Mouse (Mus musculus) MEL-GATA-1-ER (cell line): ENCODE results near the gene Actn4.
"Not testable (repeated sequence)": the region's sequence is repeated elsewhere in the genome, so short reads cannot be mapped to it uniquely, and the experiment has no call there.

Experiments used
- DNase-seq: peaks from one replicate; pipeline ENCODE4 v3.0.0-alpha.2; 2012; ENCODE audit warnings: low read depth; ENCODE audit errors: extremely low read depth

Gene Actn4

DNA sequence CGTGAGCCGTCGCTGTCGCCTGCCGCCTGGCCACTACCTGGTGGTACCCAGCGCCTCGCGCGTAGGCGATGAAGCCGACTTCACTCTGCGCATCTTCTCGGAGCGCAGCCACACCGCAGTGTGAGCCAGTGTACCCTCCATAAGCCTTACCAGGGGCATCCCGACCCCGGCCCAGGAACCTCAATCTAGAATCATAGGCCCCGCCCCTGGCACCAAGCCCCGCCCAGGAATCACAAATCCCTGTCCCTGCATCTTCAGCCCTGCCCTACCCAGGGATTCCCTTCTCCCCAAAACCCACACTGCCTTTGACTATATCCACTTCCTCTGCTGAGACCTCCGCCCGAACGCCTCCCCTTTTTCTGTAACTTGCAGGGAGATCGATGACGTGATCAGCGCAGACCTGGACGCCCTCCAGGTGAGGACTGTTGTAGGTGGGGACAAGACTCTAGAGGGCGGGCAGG lies 73.4 kb downstream of the Actn4 start:
- DNase-seq = no peak

DNA sequence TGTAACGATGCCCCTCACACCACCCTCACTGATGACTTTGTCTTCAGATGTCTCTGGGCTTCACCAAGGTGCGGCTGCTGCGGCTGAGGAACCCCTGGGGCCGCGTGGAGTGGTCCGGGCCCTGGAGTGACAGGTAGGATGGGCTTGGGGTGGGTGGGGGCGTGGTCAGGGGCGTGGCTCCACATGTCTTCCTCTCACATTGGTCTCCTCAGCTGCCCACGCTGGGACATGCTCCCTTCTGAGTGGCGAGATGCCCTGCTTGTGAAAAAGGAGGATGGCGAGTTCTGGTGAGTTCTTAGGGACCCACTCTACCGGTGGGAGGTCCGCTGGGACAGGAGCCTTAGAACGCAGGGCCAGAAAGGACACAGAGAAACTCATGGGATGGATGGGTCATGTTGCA lies 75.7 kb downstream of the Actn4 start:
- DNase-seq = no peak

DNA sequence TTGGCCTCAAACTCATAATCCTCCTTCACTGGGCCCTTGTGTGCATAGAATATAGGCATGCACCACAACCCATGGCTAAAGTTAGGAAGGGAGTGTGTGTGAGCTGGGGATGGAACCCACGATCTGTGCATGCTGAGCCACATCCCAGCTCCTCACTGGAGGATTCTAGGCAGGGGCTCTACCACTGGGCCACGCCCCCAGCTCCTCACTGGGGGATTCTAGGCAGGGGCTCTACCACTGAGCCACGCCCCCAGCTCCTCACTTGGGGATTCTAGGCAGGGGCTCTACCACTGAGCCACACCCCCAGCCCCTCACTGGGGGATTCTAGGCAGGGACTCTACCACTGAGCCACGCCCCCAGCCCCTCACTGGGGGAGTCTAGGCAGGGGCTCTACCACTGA lies 78.4 kb downstream of the Actn4 start:
- DNase-seq = not testable (repeated sequence)

DNA sequence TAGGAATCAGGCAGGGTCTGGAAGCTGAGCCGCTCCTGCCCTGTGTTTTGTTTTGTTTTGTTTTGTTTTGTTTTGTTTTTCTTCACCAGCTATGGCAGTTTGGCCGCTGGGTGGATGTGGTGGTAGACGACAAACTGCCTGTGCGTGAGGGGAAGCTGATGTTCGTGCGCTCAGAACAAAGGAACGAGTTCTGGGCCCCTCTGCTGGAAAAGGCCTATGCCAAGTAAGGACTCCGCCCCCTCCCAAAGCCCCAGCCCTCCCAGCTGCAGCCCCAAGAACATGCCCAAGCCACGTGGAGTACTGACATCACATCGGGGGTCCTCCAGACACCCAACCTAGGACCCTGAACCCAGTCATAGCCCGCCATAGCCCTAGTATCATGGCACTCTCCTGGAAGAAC lies 79.1 kb downstream of the Actn4 start:
- no peak for DNase-seq

DNA sequence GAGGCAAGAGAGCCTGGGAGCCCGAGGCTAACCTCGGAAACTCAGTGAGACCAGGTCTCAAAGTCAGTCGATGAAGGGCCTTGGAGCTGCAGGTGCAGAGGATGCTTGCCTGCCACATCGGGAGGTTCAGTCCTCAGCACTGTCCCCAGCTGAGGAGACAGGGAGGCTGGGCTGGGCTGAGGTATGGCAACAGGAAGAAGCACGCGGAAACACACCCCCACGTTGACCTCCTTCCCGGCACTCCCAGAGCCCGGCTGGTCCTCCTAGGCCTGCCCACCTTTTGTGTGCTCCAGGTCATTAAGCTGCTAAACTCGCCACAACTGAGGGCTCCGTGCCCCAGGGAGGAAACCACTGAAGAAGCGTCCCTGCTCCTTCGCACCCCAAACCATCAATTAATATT lies 80.9 kb downstream of the Actn4 start, which contains the start of gene Capn12:
Capn12 (plus strand) TSS at position 224 of the 400 bp plus-strand sequence.
- DNase-seq = no peak

DNA sequence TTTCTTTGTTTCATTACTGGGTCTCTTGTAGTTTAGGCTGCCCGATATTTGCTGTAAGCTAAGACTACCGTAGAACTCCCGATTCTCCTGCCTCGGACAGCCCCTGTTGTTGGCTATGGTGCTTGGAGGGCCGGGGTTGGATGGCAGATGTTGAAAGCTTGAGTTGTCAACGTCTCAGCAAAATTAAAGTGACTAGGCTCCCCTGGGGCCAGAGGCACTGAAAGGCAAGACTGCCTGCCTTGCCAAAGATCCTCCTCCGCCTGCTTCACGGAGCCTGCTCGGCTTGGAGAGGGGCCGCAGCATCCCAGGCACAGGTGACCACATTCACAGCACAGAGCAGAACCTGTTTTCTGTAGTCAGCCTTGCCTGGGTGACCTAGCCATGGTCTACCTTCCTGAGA lies 81.6 kb downstream of the Actn4 start:
- no peak for DNase-seq

DNA sequence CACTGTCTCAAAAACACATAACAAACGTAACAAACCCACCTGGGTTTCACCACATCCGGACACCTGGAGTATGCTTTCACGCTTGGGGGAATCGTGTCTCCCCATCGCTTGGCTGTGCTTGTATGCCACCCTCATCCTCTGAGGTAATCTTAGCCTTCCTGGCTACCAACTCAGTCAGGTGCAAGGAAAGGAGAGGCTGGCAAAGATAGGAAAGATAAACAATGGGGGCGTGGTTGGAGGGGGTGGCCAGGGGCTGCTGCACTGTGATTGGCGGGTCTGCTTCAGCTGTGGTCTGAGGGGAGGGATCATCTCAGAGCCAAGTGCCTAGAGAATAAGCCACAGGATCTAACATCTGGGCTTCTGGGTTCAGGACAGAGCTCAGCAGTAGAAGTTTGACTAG lies 82.5 kb downstream of the Actn4 start:
- DNase-seq = no peak

DNA sequence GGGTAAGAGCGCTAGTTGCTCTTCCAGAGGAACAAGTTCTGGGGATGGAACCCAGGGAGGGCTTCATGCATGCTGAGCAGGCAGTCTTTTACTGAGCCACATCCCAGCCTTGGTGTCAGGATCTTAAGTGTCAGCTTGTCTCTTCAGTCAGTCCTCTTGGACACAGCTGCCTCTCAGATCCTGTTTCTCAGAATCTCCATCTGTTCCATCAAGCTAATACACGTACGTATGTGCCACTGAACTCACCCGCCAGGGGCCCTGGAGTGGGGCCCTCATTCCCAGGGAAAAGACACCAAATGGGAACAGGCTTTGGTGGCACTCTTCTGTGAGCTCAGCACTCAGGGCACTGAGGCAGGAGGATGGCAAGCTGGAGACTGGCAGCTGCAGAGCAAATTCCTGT lies 84.3 kb downstream of the Actn4 start:
- DNase-seq = no peak

DNA sequence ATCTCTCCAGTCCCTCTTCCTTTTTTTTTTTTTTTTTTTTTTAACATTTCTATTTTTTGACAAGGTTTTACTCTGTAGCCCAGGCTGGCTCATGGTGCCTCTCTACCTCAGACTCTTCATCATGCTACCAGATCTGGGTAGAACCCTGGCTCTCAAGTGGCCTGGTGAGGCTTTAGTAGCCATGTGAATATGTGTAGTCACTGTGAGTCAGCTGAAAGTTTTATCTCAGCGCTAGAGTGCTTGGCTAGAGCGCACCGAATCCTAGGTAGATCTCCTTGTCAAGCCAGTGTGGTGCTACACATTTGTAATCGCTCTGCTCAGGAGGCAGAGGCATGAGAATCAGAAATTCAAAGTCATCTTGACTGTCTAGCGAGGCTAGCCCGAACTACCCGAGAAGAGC lies 85.0 kb downstream of the Actn4 start:
- DNase-seq = peak; percentile 45

DNA sequence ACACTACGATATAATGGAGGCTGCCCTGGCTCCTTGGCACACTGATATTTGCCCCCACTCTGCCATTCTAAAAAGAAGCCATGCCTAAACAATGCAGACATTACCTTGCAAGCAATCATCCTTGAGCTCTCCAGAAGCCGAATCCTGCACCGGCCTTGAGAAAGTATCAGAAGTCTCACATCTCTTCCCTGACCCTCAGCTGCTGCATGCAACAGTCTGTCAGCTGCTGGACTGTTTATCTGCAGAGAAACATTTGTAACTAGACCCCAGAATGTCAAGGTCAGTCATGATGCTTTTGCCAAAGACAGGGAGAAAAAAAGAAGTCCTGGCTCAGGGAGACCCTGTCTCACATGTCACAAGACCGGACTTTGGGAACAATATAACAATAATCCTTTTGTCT lies 86.0 kb downstream of the Actn4 start:
- no peak for DNase-seq

DNA sequence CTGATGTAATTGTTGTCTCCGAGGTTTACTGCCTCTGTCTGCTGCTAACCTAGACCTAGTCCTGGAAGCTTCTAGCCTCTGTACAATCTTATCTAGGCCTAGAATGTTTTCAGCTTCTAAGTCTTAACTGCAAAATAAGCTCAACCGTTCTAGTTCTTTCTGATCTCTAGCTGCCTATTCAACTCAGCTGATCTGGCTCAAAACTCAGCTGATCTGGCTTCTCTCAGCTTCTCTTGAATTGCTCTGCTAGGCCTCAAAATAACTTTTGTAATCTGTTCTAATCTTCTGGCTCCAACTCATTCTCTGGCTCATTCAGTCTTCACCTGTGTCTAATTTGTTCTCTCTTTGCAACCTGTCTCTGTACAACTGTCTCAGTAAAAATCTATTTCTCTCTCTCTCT lies 87.6 kb downstream of the Actn4 start:
- DNase-seq = no peak

DNA sequence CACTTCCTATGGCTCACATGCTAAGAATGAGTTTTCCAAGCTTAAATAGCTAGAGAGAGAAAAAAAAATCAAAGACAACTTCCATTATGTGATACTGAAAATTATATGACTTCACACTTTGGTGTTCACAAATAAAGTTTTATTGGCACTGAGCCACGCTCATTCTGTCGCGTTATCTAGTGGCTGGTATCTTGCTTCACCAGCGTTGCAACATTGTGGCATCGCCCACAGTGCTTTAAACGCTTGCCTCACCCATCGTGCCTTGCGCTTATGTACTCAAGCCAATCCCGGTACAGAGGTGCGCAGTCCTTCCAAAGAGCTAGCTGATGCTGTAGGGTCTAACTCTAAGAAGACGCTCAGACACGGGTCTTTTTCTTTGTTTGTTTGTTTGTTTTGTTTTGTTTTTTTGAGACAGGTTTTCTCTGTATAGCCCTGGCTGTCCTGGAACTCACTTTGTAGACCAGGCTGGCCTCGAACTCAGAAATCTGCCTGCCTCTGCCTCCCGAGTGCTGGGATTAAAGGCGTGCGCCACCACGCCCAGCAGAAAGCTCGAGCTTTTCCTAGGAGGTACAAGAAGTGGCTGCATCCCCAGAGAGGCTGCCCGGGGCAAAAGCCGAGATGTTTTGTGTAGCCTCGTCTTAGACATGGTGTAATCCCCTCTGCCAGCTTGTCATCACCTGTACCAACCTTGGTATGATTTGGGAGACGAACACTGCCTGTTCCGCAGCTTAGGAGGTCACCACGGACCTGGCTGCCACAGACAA lies 91.1 kb downstream of the Actn4 start:
- DNase-seq = peak; percentile 63

DNA sequence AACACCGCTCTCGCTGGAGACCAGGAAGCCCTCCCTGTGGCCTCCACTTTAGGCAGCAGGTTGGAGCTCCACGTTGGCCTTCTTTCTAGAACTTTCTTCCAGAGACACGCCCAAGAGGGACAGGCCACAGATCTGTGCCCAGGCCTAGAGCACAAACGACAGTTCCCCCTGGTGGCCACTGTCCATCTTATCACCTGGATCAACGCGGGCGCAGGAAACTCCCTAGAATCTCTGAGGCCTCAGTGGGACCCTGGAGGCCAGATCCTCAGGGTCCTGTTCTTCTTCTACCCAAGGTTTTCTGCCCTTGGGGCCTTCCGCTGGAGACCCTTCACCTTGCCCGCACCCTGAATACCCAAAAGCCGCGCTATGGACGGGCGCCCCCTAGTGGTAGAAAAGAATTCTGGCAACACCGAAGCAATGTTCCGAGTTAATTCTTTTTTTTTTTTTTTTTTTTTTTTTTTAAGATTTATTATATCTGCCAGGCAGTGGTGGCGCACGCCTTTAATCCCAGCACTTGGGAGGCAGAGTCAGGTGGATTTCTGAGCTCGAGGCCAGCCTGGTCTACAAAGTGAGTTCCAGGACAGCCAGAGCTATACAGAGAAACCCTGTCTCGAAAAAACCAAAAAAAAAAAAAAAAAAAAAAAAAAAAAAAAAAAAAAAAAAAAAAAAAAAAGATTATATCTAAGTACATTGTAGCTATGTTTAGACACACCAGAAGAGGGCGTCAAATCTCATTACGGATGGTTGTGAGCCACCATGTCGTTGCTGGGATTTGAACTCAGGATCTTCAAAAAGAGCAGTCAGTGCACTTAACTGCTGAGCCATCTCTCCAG lies 94.4 kb downstream of the Actn4 start:
- DNase-seq = peak; percentile 48

DNA sequence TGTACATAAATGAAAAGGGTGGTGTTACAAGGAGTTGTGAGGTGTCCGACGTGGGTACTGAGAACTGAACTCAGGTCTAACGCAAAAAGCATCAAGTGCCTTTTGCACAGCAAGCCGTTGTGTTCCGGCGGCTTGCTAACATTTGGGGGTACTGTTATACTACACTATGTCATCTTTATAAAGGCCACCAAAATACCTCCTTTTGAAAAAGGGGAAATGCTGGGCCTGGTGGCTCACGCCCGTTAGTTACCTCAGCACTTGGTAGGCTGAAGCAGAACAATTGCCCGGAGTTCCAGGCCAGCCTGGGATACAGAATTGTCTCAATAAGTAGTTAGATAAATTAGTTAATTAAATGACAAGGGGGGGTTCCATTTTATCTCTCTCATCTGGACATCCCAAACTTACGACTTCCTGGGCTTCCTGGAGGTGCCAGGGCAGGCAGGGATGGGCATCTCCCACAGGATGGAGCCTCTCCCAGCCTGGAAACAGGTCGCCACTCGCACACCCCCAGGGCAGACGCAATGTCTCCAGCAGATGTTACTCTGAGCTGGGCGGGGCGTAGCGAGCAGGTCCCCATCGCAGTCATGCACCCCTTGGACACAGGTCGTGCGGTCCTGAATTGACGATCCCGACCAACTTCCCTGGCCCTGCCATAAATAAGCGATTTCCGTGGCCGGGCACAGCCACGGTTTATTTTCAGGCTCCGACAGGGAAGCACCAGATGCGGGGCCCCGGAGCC lies 95.2 kb downstream of the Actn4 start:
- DNase-seq = peak; percentile 47

DNA sequence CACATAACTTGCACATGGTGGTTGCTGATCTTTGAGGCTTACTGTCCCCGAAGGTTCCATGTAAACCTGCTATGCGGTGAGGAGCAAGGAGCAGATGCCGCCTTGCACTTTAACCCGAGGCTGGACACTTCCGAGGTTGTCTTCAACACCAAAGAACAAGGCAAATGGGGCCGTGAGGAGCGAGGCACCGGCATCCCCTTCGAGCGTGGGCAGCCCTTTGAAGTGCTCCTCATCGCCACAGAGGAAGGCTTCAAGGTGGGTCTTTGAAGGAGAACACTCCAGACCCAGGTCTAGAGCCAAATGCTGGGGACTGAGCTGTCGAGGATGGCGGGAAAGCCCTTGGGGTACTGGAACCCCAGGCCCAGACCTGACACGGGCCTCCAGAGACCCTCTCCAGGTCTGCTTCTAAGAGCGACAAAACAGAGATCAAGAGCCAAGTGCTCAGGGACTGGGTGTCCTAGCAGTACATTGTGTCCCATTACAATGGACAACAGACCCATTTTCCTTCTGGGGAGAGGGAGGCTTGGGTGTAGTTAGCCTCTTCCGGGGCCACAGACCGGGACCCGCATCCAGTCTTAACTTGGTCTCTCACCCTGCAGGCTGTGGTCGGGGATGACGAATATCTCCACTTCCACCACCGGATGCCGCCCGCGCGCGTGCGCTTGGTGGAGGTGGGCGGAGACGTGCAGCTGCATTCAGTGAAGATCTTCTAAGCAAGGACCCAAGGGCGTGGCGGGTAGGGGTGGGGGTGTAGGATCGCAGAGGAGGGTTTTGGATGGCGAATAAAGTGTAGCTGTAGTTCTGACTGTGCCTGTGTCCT lies 96.4 kb downstream of the Actn4 start:
- peak; percentile 92 for DNase-seq

DNA sequence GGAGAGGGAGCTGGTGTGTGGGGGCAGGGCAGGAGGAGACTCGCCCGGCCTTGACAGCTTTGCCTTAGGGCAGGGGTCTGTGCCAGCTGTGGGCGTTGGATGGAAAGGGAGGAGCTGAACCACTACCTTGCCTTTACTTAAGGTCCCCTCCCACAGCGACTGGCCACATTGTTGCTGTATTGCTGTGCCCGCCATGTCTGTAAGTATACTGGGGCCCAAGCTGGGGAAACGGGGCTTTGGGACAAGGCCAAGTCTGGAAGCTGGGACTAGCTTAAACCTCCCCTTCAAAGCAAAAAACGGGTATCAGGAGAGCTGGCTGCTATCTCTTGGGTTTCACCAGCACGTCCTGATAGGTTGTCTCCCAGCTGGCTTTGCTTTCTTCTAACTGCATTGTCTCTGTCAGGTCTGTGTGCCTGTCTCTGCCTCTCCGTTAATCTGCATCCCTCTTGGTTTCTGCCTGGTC lies 97.8 kb downstream of the Actn4 start:
- no peak for DNase-seq

DNA sequence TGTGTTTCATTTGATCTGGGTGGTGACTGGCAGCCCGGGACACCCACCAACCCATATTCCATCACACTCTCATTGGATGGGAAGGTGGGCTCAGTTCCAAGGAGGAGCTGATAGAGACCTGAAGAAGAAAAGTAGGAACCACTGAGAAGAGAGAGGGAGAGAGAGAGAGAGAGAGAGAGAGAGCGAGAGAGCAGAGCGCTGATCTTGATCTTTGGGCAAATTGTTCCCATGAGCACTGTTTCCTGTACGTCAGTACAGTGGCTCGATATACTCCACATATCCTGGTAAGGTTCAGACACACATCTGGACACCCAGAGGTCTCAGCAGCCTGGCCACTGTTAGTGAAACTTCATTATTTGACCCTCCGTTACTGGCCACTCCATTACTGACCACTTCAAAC lies 98.6 kb downstream of the Actn4 start, which contains the start of gene Lgals7:
Lgals7 (plus strand) TSS at position 314 of the 400 bp plus-strand sequence.
- DNase-seq = no peak

DNA sequence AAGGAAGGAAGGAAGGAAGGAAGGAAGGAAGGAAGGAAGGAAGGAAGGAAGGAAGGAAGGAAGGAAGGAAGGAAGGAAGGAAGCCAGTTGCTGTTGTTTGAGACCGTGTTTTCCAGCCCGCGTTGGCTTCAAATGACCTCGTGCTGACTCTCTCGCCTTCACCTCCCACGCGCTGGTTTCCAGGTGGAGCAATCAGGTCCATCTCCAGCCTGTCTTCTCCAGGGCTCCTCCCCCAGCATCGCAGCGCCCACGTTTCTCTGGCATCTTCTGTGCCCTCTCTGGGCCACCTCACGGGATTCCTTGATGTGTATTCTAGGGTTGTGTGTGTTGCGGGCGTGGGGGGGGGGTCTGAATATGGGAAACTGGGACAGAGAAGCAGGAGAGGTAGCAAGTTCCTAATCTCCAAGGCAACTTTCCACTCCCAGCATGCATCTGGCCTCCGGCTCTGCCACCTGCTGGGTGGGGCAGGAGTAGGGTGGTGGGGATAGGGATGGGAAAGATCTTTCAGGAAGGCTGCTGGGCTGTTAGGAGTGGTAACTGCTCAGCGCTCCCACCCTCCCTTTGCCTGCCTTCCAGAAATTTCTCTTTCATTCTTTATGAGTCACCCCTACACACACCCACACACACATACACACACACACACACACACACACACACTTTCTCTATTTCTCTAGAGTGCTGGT lies 99.2 kb downstream of the Actn4 start:
- no peak for DNase-seq

DNA sequence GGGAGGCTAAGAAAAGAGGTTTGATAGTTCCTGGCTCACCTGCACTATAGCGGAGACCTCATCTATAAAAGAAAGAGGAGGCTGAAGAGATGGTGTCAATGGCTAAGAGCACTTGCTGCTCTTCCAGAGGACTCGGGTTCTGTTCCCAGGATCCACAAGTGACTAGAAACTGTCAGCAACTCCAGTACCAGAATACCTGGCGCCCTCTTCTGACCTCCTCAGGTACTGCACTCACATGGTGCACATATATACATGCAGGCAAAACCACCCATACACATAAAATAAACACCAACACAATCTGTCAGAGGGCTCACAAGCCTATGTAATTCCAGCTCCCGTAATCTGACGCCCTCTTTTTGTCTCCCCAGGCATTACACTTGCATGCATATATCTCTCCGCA lies 101.2 kb downstream of the Actn4 start:
- DNase-seq = no peak

DNA sequence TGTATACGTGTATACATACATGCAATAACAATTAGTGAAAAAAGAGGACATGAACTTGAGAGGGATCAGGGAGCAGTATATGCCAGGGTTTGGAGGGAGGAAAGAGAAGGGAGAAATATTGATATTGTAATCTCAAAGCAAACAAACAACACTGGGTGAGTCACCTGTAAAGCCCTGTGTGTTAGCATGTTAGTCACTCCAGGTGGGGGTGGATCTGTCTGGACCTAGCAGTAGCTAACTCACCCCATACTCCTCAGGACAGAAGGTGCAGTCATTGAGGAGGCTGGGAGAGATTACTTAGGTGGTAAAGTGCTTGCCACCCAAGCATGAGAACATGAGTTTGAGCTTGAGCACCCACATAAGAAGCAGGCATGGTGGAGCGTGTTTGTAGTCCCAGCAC lies 102.2 kb downstream of the Actn4 start:
- no peak for DNase-seq
